Mouse (Mus musculus) embryonic facial prominence, embryonic 14.5 days (tissue): ENCODE measurements around the gene Cebpa. TPM values are rescaled to one million over a fixed set of nuclear protein-coding genes. Genes with fewer than 3 reads are reported as not detected.

Experiments
- ATAC-seq: fragments of 200-750 bp; cut with Nextera tagmentation; 2 replicates; pipeline ENCODE4 v1.8.0; 2017; ENCODE audit warnings: low read depth, moderate number of reproducible peaks, moderate TSS enrichment
- DNase-seq: peaks from one replicate; pipeline ENCODE4 v3.0.0-alpha.2; 2015; ENCODE audit warnings: low spot score
- H3K27ac ChIP-seq: fragments of 300-500 bp; sonication (generic); replicated peaks from 2 replicates; pipeline ENCODE4 v1.5.1; 2014; ENCODE audit warnings: low read depth, mild to moderate bottlenecking, low read length, moderate library complexity
- H3K27me3 ChIP-seq: fragments of 300-500 bp; sonication (generic); replicated peaks from 2 replicates; pipeline ENCODE4 v1.6.1; 2014; ENCODE audit warnings: low read length; ENCODE audit not compliant: control insufficient read depth, insufficient read depth
- H3K36me3 ChIP-seq: fragments of 300-500 bp; sonication (generic); 2 replicates; pipeline ENCODE4 v1.6.1; 2014; ENCODE audit warnings: low read length, mixed read lengths; ENCODE audit not compliant: control insufficient read depth, insufficient read depth
- H3K4me1 ChIP-seq: fragments of 300-500 bp; sonication (generic); 2 replicates; pipeline ENCODE4 v1.6.1; 2014; ENCODE audit warnings: antibody characterized with exemption, low read length; ENCODE audit not compliant: control insufficient read depth, insufficient read depth
- H3K4me2 ChIP-seq: fragments of 300-500 bp; sonication (generic); 2 replicates; pipeline ENCODE4 v1.6.1; 2014; ENCODE audit warnings: low read depth, mild to moderate bottlenecking, low read length, moderate library complexity, mixed read lengths
- H3K4me3 ChIP-seq: fragments of 300-500 bp; sonication (generic); 2 replicates; pipeline ENCODE4 v1.5.1; 2014; ENCODE audit warnings: low read depth, mild to moderate bottlenecking, low read length
- H3K9ac ChIP-seq: fragments of 300-500 bp; sonication (generic); 2 replicates; pipeline ENCODE4 v1.6.1; 2014; ENCODE audit warnings: low read depth, mild to moderate bottlenecking, low read length, moderate library complexity, mixed read lengths
- H3K9me3 ChIP-seq: fragments of 300-500 bp; sonication (generic); 2 replicates; pipeline ENCODE4 v1.6.1; 2016; ENCODE audit warnings: low read length; ENCODE audit not compliant: control insufficient read depth
- WGBS: fragments of 180-500 bp; shearing (Covaris S2); extraction: QIAGEN DNeasy Blood & Tissue Kit; methylation state at CpG from one replicate; pipeline ENCODE4 v1.1.7; 2014; 5-methylcytosine and 5-hydroxymethylcytosine counted together
- microRNA-seq: library from miRNA; unstranded; fragments of <30 nt; microRNA quantifications from one replicate; pipeline ENCODE4, GENCODE M21; 2016; ENCODE audit warnings: borderline number of aligned reads
- polyA plus RNA-seq: library from polyadenylated mRNA; unstranded; fragments of >200 nt; fragmentation: Nextera tagmentation; extraction: Ambion mirVana; gene quantifications from 2 replicates; pipeline ENCODE4 v1.2.1, GENCODE M21; 2014

Cebpa gene
- polyA plus RNA-seq, 1 experiment from 2014 or later: 10.9 TPM

- no peak overlapping the region for H3K9ac ChIP-seq
- H3K36me3 ChIP-seq: no peaks in the 10 kb centered on the region
- H3K4me1 ChIP-seq: no peaks in the 10 kb centered on the region
- H3K27ac ChIP-seq: no peak overlapping the region
- H3K4me2 ChIP-seq: no peak overlapping the region
- 77% methylated on average over 6 of the region's 6 CpGs for WGBS
- no peak for DNase-seq
- H3K4me3 ChIP-seq: no peak overlapping the region
- H3K9me3 ChIP-seq: no peaks in the 10 kb centered on the region
- no peak for ATAC-seq
- no peaks in the 10 kb centered on the region for H3K27me3 ChIP-seq
Observed at GRCm38 (mm10) chr7:35162443-35162842, 43.4 kb downstream of the Cebpa start.

- no peak overlapping the region for H3K4me3 ChIP-seq
- H3K4me2 ChIP-seq: no peak overlapping the region
- WGBS: 75% methylated on average over 7 of the region's 7 CpGs
- no peaks in the 10 kb centered on the region for H3K4me1 ChIP-seq
- H3K9me3 ChIP-seq: no peaks in the 10 kb centered on the region
- DNase-seq (no peak), ATAC-seq (no peak)
- no peak overlapping the region for H3K27ac ChIP-seq
- no peak overlapping the region for H3K9ac ChIP-seq
- H3K36me3 ChIP-seq: no peaks in the 10 kb centered on the region
- no peaks in the 10 kb centered on the region for H3K27me3 ChIP-seq
Observed at GRCm38 (mm10) chr7:35163600-35163999, 44.5 kb downstream of the Cebpa start.

GRCm38 (mm10) chr7:35164131-35164530 lies 45.0 kb downstream of the Cebpa start:
- Histone ChIP-seq H3K4me3 (no peak overlapping the region), H3K9ac (no peak overlapping the region), H3K4me1 (no peaks in the 10 kb centered on the region), H3K9me3 (no peaks in the 10 kb centered on the region), H3K4me2 (no peak overlapping the region), H3K36me3 (no peaks in the 10 kb centered on the region), H3K27me3 (no peaks in the 10 kb centered on the region), H3K27ac (no peak overlapping the region)
- ATAC-seq (no peak), DNase-seq (no peak)
- 78% methylated on average over 6 of the region's 6 CpGs for WGBS

GRCm38 (mm10) chr7:35166988-35167387 lies 47.9 kb downstream of the Cebpa start:
- no peak overlapping the region for H3K4me3 ChIP-seq
- no peaks in the 10 kb centered on the region for H3K27me3 ChIP-seq
- DNase-seq (no peak), ATAC-seq (no peak)
- no peaks in the 10 kb centered on the region for H3K4me1 ChIP-seq
- no peak overlapping the region for H3K9ac ChIP-seq
- H3K9me3 ChIP-seq: no peaks in the 10 kb centered on the region
- no peak overlapping the region for H3K4me2 ChIP-seq
- 83% methylated on average over 5 of the region's 5 CpGs for WGBS
- no peaks in the 10 kb centered on the region for H3K36me3 ChIP-seq
- H3K27ac ChIP-seq: no peak overlapping the region

GRCm38 (mm10) chr7:35167925-35168324 lies 48.8 kb downstream of the Cebpa start:
- WGBS: 45% methylated on average over 2 of the region's 2 CpGs
- Histone ChIP-seq H3K27ac (no peak overlapping the region), H3K36me3 (no peaks in the 10 kb centered on the region), H3K4me3 (no peak overlapping the region), H3K4me2 (no peak overlapping the region), H3K4me1 (no peaks in the 10 kb centered on the region), H3K9ac (no peak overlapping the region), H3K9me3 (no peaks in the 10 kb centered on the region), H3K27me3 (no peaks in the 10 kb centered on the region)
- DNase-seq (no peak), ATAC-seq (no peak)

GRCm38 (mm10) chr7:35169341-35169740 lies 50.2 kb downstream of the Cebpa start:
- Histone ChIP-seq H3K4me2 (no peak overlapping the region), H3K4me1 (no peaks in the 10 kb centered on the region), H3K9me3 (no peaks in the 10 kb centered on the region), H3K9ac (no peak overlapping the region), H3K27me3 (no peaks in the 10 kb centered on the region), H3K27ac (no peak overlapping the region), H3K36me3 (no peaks in the 10 kb centered on the region), H3K4me3 (no peak overlapping the region)
- ATAC-seq: peak; percentile 24; the same call in 1 of the 2 replicates
- 13% methylated on average over 6 of the region's 6 CpGs for WGBS
- DNase-seq: peak; percentile 79

Small RNA genes lying within 50 kb of the gene (microRNA-seq; reads per million reads assigned to microRNA genes)
- gene Gm25033: not detected

Other genes with a start within 250 kb of the Cebpa start
- 72.3 and 83.0 TPM in 2 replicates for gene Pepd, start 206.9 kb upstream of the Cebpa start, polyA plus RNA-seq
- 39.3 and 44.3 TPM in 2 replicates for gene Cebpg, start 62.7 kb upstream of the Cebpa start, polyA plus RNA-seq
- 5.1 and 5.6 TPM in 2 replicates for gene Slc7a10, start 67.1 kb downstream of the Cebpa start, polyA plus RNA-seq
- gene Lrp3, start 96.2 kb downstream of the Cebpa start, polyA plus RNA-seq: 10.8 and 11.0 TPM in 2 replicates
- gene Gpatch1, start 199.1 kb downstream of the Cebpa start, polyA plus RNA-seq: 13.7 and 17.6 TPM in 2 replicates
- gene Rhpn2, start 214.9 kb downstream of the Cebpa start, polyA plus RNA-seq: 3.8 and 4.0 TPM in 2 replicates